Mouse (Mus musculus): ENCODE results near the gene Zxdb. TPM values are rescaled to one million over a fixed set of nuclear protein-coding genes. Genes with fewer than 3 reads are reported as not detected.
"Not testable (repeated sequence)": the region's sequence is repeated elsewhere in the genome, so short reads cannot be mapped to it uniquely, and the experiment has no call there.

The Zxdb gene
- total RNA-seq (2018; cell fraction: chromatin; rRNA removed): 10 to 100 TPM in 9 of 26 experiments, 1 to 10 TPM in 17; 2.5 to 19.7 (median 8.0) TPM
- 1 to 10 TPM; 3.7 to 8.9 (median 5.8) TPM for total RNA-seq (2018; cell fraction: cytosol; rRNA removed)
- total RNA-seq (2018; cell fraction: nucleus; rRNA removed): 10 to 100 TPM in 10 of 26 experiments, 1 to 10 TPM in 16; 5.5 to 19.3 (median 9.0) TPM
- polyA plus RNA-seq (2018): 2.0 to 4.7 TPM (median 4.1 TPM) in 3 replicates

- H3K79me2 ChIP-seq (ENCODE audit: inconsistent target): peaks cover 17% of the 10 kb centered on the region; the same call in 1 of the 2 replicates
- not testable (repeated sequence) for H3K4me3 ChIP-seq (ENCODE audit: inconsistent target); H3K27ac ChIP-seq; H3K36me3 ChIP-seq (ENCODE audit: inconsistent target)
- WGBS (ENCODE audit: missing documents): no CpG with 5 or more reads among the region's 60 CpGs
Observed at GRCm38 (mm10) chrX:94724192-94724971, at the start of gene Zxdb. Gene Zxdb, plus strand, starts transcription at chrX:94724569.

- Histone ChIP-seq H3K36me3 (ENCODE audit: inconsistent target) (no peaks in the 10 kb centered on the region), H3K79me2 (ENCODE audit: inconsistent target) (no peaks in the 10 kb centered on the region), H3K4me3 (ENCODE audit: inconsistent target) (no peak overlapping the region), H3K27ac (no peak overlapping the region)
- 43% methylated on average over 4 of the region's 4 CpGs for WGBS (ENCODE audit: missing documents)
Observed at GRCm38 (mm10) chrX:94674977-94675376, 49.4 kb upstream of the Zxdb start.

GRCm38 (mm10) chrX:94681581-94681980, 42.8 kb upstream of the Zxdb start:
- H3K36me3 ChIP-seq (ENCODE audit: inconsistent target); H3K27ac ChIP-seq; H3K4me3 ChIP-seq (ENCODE audit: inconsistent target); H3K79me2 ChIP-seq (ENCODE audit: inconsistent target): not testable (repeated sequence)
- no CpG with 5 or more reads among the region's 2 CpGs for WGBS (ENCODE audit: missing documents)

- not testable (repeated sequence) for H3K27ac ChIP-seq; H3K36me3 ChIP-seq (ENCODE audit: inconsistent target); H3K4me3 ChIP-seq (ENCODE audit: inconsistent target); H3K79me2 ChIP-seq (ENCODE audit: inconsistent target)
- 60% methylated on average over 2 of the region's 5 CpGs for WGBS (ENCODE audit: missing documents)
Observed at GRCm38 (mm10) chrX:94689593-94689992, 34.8 kb upstream of the Zxdb start.

GRCm38 (mm10) chrX:94706676-94707075, 17.7 kb upstream of the Zxdb start:
- H3K4me3 ChIP-seq (ENCODE audit: inconsistent target); H3K79me2 ChIP-seq (ENCODE audit: inconsistent target); H3K36me3 ChIP-seq (ENCODE audit: inconsistent target); H3K27ac ChIP-seq: not testable (repeated sequence)
- WGBS (ENCODE audit: missing documents): 100% methylated on average over 2 of the region's 7 CpGs

GRCm38 (mm10) chrX:94709752-94710151, 14.6 kb upstream of the Zxdb start:
- not testable (repeated sequence) for H3K79me2 ChIP-seq (ENCODE audit: inconsistent target); H3K36me3 ChIP-seq (ENCODE audit: inconsistent target); H3K4me3 ChIP-seq (ENCODE audit: inconsistent target); H3K27ac ChIP-seq
- WGBS (ENCODE audit: missing documents): no CpG with 5 or more reads among the region's 3 CpGs

GRCm38 (mm10) chrX:94724972-94725569, 702 bp downstream of the Zxdb start:
- not testable (repeated sequence) for H3K27ac ChIP-seq; H3K4me3 ChIP-seq (ENCODE audit: inconsistent target); H3K36me3 ChIP-seq (ENCODE audit: inconsistent target)
- no CpG with 5 or more reads among the region's 102 CpGs for WGBS (ENCODE audit: missing documents)
- H3K79me2 ChIP-seq (ENCODE audit: inconsistent target): peaks cover 18% of the 10 kb centered on the region; the same call in 1 of the 2 replicates

- WGBS (ENCODE audit: missing documents): no CpG with 5 or more reads among the region's 41 CpGs
- H3K4me3 ChIP-seq (ENCODE audit: inconsistent target); H3K27ac ChIP-seq; H3K36me3 ChIP-seq (ENCODE audit: inconsistent target): not testable (repeated sequence)
- H3K79me2 ChIP-seq (ENCODE audit: inconsistent target): peaks cover 24% of the 10 kb centered on the region; the same call in 1 of the 2 replicates
Observed at GRCm38 (mm10) chrX:94725627-94726083, 1.3 kb downstream of the Zxdb start.

GRCm38 (mm10) chrX:94731596-94731995, 7.2 kb downstream of the Zxdb start:
- no peaks in the 10 kb centered on the region for H3K36me3 ChIP-seq (ENCODE audit: inconsistent target)
- H3K4me3 ChIP-seq (ENCODE audit: inconsistent target): no peak overlapping the region
- peaks cover 24% of the 10 kb centered on the region; the same call in 1 of the 2 replicates for H3K79me2 ChIP-seq (ENCODE audit: inconsistent target)
- H3K27ac ChIP-seq: no peak overlapping the region

GRCm38 (mm10) chrX:94753733-94754132, 29.4 kb downstream of the Zxdb start:
- Histone ChIP-seq H3K4me3 (ENCODE audit: inconsistent target) (no peak overlapping the region), H3K36me3 (ENCODE audit: inconsistent target) (no peaks in the 10 kb centered on the region), H3K27ac (no peak overlapping the region), H3K79me2 (ENCODE audit: inconsistent target) (no peaks in the 10 kb centered on the region)
- 89% methylated on average over 5 of the region's 5 CpGs for WGBS (ENCODE audit: missing documents)

GRCm38 (mm10) chrX:94759959-94760358, 35.6 kb downstream of the Zxdb start:
- no peak overlapping the region for H3K27ac ChIP-seq
- no peaks in the 10 kb centered on the region for H3K36me3 ChIP-seq (ENCODE audit: inconsistent target)
- no peak overlapping the region for H3K4me3 ChIP-seq (ENCODE audit: inconsistent target)
- H3K79me2 ChIP-seq (ENCODE audit: inconsistent target): no peaks in the 10 kb centered on the region
- 18% methylated on average over 1 of the region's 1 CpGs for WGBS (ENCODE audit: missing documents)

- no peaks in the 10 kb centered on the region for H3K79me2 ChIP-seq (ENCODE audit: inconsistent target)
- no peaks in the 10 kb centered on the region for H3K36me3 ChIP-seq (ENCODE audit: inconsistent target)
- H3K27ac ChIP-seq: no peak overlapping the region
- 94% methylated on average over 29 of the region's 34 CpGs for WGBS (ENCODE audit: missing documents)
- H3K4me3 ChIP-seq (ENCODE audit: inconsistent target): no peak overlapping the region
Observed at GRCm38 (mm10) chrX:94773876-94774275, 49.5 kb downstream of the Zxdb start.

All from macrophage (primary cell).